Mouse (Mus musculus): ENCODE measurements around the gene Gm6034. TPM values are rescaled to one million over a fixed set of nuclear protein-coding genes. Genes with fewer than 3 reads are reported as not detected.
"Not testable (repeated sequence)": the region's sequence is repeated elsewhere in the genome, so short reads cannot be mapped to it uniquely, and the experiment has no call there.

Gm6034 gene
- total and polyA plus RNA-seq, 2 experiments from 2014 or later = not detected

GRCm38 (mm10) chr17:35998545-35999305, 44.0 kb upstream of the Gm6034 start:
- no peaks in the 10 kb centered on the region for H3K36me3 ChIP-seq (ENCODE audit: insufficient read depth, low read length)
- no peak overlapping the region for H3K4me2 ChIP-seq (ENCODE audit: low read depth, low read length)
- 90% methylated on average over 6 of the region's 6 CpGs for WGBS
- no peak overlapping the region for H3K4me3 ChIP-seq (ENCODE audit: low read length)
- DNase-seq (ENCODE audit: low spot score) = no peak
- TF ChIP-seq CTCF (IDR thresholded peaks at IDR 0.05; ENCODE audit: low read depth) = no peak
- no peak overlapping the region for H3K9ac ChIP-seq (replicated peaks; ENCODE audit: low read length)
- no peak overlapping the region for H3K27ac ChIP-seq
- no peaks in the 10 kb centered on the region for H3K9me3 ChIP-seq (ENCODE audit: low read length)
- no peak for ATAC-seq
- no peaks in the 10 kb centered on the region for H3K27me3 ChIP-seq (ENCODE audit: insufficient read depth, low read length)
- H3K4me1 ChIP-seq (ENCODE audit: insufficient read depth, low read length) = no peaks in the 10 kb centered on the region

GRCm38 (mm10) chr17:35999356-35999755, 43.4 kb upstream of the Gm6034 start:
- 87% methylated on average over 7 of the region's 7 CpGs for WGBS
- H3K4me1 ChIP-seq (ENCODE audit: insufficient read depth, low read length) = no peaks in the 10 kb centered on the region
- no peak overlapping the region for H3K9ac ChIP-seq (replicated peaks; ENCODE audit: low read length)
- no peaks in the 10 kb centered on the region for H3K36me3 ChIP-seq (ENCODE audit: insufficient read depth, low read length)
- no peak overlapping the region for H3K27ac ChIP-seq
- no peak overlapping the region for H3K4me3 ChIP-seq (ENCODE audit: low read length)
- H3K9me3 ChIP-seq (ENCODE audit: low read length) = no peaks in the 10 kb centered on the region
- no peak for ATAC-seq
- no peak for DNase-seq (ENCODE audit: low spot score)
- H3K27me3 ChIP-seq (ENCODE audit: insufficient read depth, low read length) = no peaks in the 10 kb centered on the region
- no peak for TF ChIP-seq CTCF (IDR thresholded peaks at IDR 0.05; ENCODE audit: low read depth)
- H3K4me2 ChIP-seq (ENCODE audit: low read depth, low read length) = no peak overlapping the region

GRCm38 (mm10) chr17:36000349-36000748, 42.4 kb upstream of the Gm6034 start:
- no peak for ATAC-seq

GRCm38 (mm10) chr17:36001121-36001897, 41.5 kb upstream of the Gm6034 start:
- Histone ChIP-seq H3K4me2 (ENCODE audit: low read depth, low read length) (no peak overlapping the region), H3K9me3 (ENCODE audit: low read length) (no peaks in the 10 kb centered on the region), H3K27ac (no peak overlapping the region), H3K9ac (replicated peaks; ENCODE audit: low read length) (no peak overlapping the region), H3K4me3 (ENCODE audit: low read length) (no peak overlapping the region), H3K36me3 (ENCODE audit: insufficient read depth, low read length) (no peaks in the 10 kb centered on the region), H3K4me1 (ENCODE audit: insufficient read depth, low read length) (no peaks in the 10 kb centered on the region), H3K27me3 (ENCODE audit: insufficient read depth, low read length) (no peaks in the 10 kb centered on the region)
- ATAC-seq (no peak), DNase-seq (ENCODE audit: low spot score) (no peak)
- WGBS = 93% methylated on average over 12 of the region's 12 CpGs
- no peak for TF ChIP-seq CTCF (IDR thresholded peaks at IDR 0.05; ENCODE audit: low read depth)

More at GRCm38 (mm10) chr17:36000349-36000748, 42.4 kb upstream of the Gm6034 start:
- no peak for DNase-seq (ENCODE audit: low spot score)
- no peak overlapping the region for H3K27ac ChIP-seq
- H3K9me3 ChIP-seq (ENCODE audit: low read length) = no peaks in the 10 kb centered on the region
- no peak overlapping the region for H3K4me3 ChIP-seq (ENCODE audit: low read length)
- H3K27me3 ChIP-seq (ENCODE audit: insufficient read depth, low read length) = no peaks in the 10 kb centered on the region
- TF ChIP-seq CTCF (IDR thresholded peaks at IDR 0.05; ENCODE audit: low read depth) = no peak
- no peak overlapping the region for H3K4me2 ChIP-seq (ENCODE audit: low read depth, low read length)
- H3K4me1 ChIP-seq (ENCODE audit: insufficient read depth, low read length) = no peaks in the 10 kb centered on the region
- H3K9ac ChIP-seq (replicated peaks; ENCODE audit: low read length) = no peak overlapping the region
- 86% methylated on average over 4 of the region's 4 CpGs for WGBS
- no peaks in the 10 kb centered on the region for H3K36me3 ChIP-seq (ENCODE audit: insufficient read depth, low read length)

GRCm38 (mm10) chr17:36001966-36002365, 40.8 kb upstream of the Gm6034 start:
- H3K4me2 ChIP-seq (ENCODE audit: low read depth, low read length) = no peak overlapping the region
- WGBS = 96% methylated on average over 6 of the region's 6 CpGs
- no peak for TF ChIP-seq CTCF (IDR thresholded peaks at IDR 0.05; ENCODE audit: low read depth)
- DNase-seq (ENCODE audit: low spot score) (no peak), ATAC-seq (no peak)
- H3K27me3 ChIP-seq (ENCODE audit: insufficient read depth, low read length) = no peaks in the 10 kb centered on the region
- H3K4me3 ChIP-seq (ENCODE audit: low read length) = no peak overlapping the region
- no peaks in the 10 kb centered on the region for H3K36me3 ChIP-seq (ENCODE audit: insufficient read depth, low read length)
- H3K4me1 ChIP-seq (ENCODE audit: insufficient read depth, low read length) = no peaks in the 10 kb centered on the region
- no peaks in the 10 kb centered on the region for H3K9me3 ChIP-seq (ENCODE audit: low read length)
- H3K27ac ChIP-seq = no peak overlapping the region
- H3K9ac ChIP-seq (replicated peaks; ENCODE audit: low read length) = no peak overlapping the region

GRCm38 (mm10) chr17:36003331-36003730, 39.4 kb upstream of the Gm6034 start:
- Histone ChIP-seq H3K4me2 (ENCODE audit: low read depth, low read length) (no peak overlapping the region), H3K27me3 (ENCODE audit: insufficient read depth, low read length) (no peaks in the 10 kb centered on the region), H3K9ac (replicated peaks; ENCODE audit: low read length) (no peak overlapping the region), H3K4me1 (ENCODE audit: insufficient read depth, low read length) (no peaks in the 10 kb centered on the region), H3K9me3 (ENCODE audit: low read length) (no peaks in the 10 kb centered on the region), H3K4me3 (ENCODE audit: low read length) (no peak overlapping the region), H3K27ac (no peak overlapping the region), H3K36me3 (ENCODE audit: insufficient read depth, low read length) (no peaks in the 10 kb centered on the region)
- ATAC-seq (no peak), DNase-seq (ENCODE audit: low spot score) (no peak)
- WGBS = 91% methylated on average over 7 of the region's 7 CpGs
- no peak for TF ChIP-seq CTCF (IDR thresholded peaks at IDR 0.05; ENCODE audit: low read depth)

- H3K36me3 ChIP-seq (ENCODE audit: insufficient read depth, low read length); H3K27ac ChIP-seq; ATAC-seq; H3K27me3 ChIP-seq (ENCODE audit: insufficient read depth, low read length); H3K4me1 ChIP-seq (ENCODE audit: insufficient read depth, low read length); H3K9me3 ChIP-seq (ENCODE audit: low read length); H3K4me2 ChIP-seq (ENCODE audit: low read depth, low read length); H3K4me3 ChIP-seq (ENCODE audit: low read length); DNase-seq (ENCODE audit: low spot score); H3K9ac ChIP-seq (replicated peaks; ENCODE audit: low read length): not testable (repeated sequence)
- WGBS = 87% methylated on average over 7 of the region's 7 CpGs
Observed at GRCm38 (mm10) chr17:36004409-36004808, 38.4 kb upstream of the Gm6034 start.

All from hindbrain, postnatal 0 days (tissue).